Mouse (Mus musculus) gastrocnemius, adult 2 months (tissue): ENCODE measurements around the gene Id1. TPM values are rescaled to one million over a fixed set of nuclear protein-coding genes. Genes with fewer than 3 reads are reported as not detected.

ENCODE experiments used
- DNase-seq: peaks from one replicate; pipeline ENCODE4 v3.0.0; 2022
- H3K27ac ChIP-seq: fragments of 200-600 bp; 2 replicates; pipeline ENCODE4 v1.8.1; 2022; ENCODE audit warnings: mild to moderate bottlenecking
- H3K4me3 ChIP-seq: fragments of 200-600 bp; 2 replicates; pipeline ENCODE4 v1.8.1; 2022; ENCODE audit warnings: mild to moderate bottlenecking, moderate library complexity
- CTCF ChIP-seq: fragments of 200-600 bp; IDR thresholded peaks from 2 replicates; pipeline ENCODE4 v1.8.1; 2022; ENCODE audit warnings: antibody characterized with exemption, mild to moderate bottlenecking, moderate library complexity
- intact Hi-C: fragments of 180-260 bp; cut with DNase I; formaldehyde crosslinking; loops from one replicate; pipeline ENCODE4 v1.15.1; 2025
- total RNA-seq, 2 experiments: library from RNA; stranded (reverse); gene quantifications; 2 replicates each; pipeline ENCODE4 v1.2.3; 2021

Gene Id1
- total RNA-seq, 2 experiments from 2014 or later: 6.7 to 26.8 TPM

DNA sequence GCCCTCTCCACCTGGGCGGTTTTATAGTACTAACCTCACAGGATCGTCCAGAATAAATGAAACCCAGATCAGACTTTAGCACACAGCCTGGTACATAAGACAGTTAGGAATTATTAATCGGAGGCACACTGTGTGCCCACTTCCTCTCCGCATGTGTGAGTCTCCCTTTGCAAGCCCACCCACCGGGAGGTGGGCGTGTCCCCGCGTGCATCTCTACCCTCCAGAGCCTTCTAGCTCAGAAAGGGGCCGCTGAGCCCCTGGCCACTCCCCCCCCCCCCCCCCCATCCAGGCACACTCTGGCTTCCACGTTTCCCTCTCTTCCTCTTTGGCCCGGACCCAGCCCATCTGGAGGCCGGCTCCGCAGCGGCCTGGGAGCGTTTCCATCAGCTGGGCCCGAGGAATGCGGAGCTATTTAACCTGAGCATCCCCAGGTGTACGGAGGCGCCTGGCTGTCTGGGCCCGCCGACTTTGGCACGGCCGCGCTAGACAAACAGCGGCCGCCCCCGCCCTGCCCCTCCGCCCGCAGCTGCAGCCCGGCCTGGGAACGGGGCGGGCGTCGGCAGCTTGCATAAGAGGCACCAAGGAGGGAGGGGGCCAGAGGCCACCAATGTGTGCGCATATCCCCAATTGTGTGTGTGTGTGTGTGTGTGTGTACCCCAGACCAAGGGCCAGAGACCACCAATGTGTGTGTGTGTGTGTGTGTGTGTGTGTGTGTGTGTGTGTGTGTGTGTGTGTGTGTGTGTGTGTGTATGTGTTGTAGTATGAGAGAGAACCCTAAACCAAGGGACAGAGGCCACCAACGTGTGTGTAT lies 3.2 kb downstream of the Id1 start:
- TF ChIP-seq CTCF: no peak
- intact Hi-C loops: loop anchor here (1.0 to 5.0 kb wide), 2 partner anchors 32 to 48 kb away; no protein-coding TSS in a partner anchor
- peak; percentile 87 for DNase-seq
- H3K4me3 ChIP-seq: peak overlapping the region; percentile 76
- peak overlapping the region; percentile 94 for H3K27ac ChIP-seq

DNA sequence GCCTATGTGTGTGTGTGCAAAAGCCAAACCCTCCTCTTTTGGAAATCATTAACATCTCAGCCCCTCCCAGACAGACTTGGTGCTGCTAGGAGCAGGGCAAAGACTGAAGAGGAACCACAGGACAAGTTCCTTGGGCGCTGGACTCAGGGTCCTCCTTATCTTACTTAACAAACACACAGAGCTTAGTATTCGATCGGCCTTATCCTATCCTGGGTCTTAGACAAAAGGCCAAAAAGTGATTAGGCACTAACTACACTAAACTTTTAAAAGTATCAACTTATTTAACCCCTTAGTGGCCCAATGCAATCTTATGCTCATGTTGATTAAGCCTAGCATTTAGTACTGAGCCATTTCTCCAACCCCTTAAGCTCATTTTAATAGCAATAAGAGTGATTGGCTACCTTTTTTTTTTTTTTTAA lies 3.8 kb downstream of the Id1 start:
- no peak for DNase-seq
- H3K4me3 ChIP-seq: peak overlapping the region; percentile 76
- peak overlapping the region; percentile 94 for H3K27ac ChIP-seq
- intact Hi-C loops: loop anchor here (1.0 to 5.0 kb wide), 2 partner anchors 33 to 47 kb away; no protein-coding TSS in a partner anchor
- TF ChIP-seq CTCF: no peak

DNA sequence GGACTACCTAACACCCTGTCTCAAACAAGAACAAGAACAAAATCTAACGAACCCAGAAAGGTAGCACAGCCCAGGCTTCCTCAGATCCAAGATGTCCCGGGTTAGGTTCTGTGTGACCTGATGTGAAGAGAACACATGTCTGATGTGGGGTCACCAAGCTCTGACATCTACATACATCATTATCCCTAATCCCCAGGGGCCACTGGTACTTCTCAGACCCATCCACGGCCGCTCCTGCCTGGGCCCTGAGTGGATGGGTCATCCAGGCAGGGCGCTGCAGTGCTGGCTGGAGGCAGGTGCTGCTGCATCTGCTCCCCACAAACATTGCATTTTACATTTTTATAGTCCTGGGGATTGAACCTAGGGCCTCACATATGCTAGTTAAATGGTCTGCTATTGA lies 4.4 kb downstream of the Id1 start:
- intact Hi-C loops: no loop called here
- no peak for TF ChIP-seq CTCF
- peak overlapping the region; percentile 94 for H3K27ac ChIP-seq
- no peak overlapping the region for H3K4me3 ChIP-seq
- no peak for DNase-seq

DNA sequence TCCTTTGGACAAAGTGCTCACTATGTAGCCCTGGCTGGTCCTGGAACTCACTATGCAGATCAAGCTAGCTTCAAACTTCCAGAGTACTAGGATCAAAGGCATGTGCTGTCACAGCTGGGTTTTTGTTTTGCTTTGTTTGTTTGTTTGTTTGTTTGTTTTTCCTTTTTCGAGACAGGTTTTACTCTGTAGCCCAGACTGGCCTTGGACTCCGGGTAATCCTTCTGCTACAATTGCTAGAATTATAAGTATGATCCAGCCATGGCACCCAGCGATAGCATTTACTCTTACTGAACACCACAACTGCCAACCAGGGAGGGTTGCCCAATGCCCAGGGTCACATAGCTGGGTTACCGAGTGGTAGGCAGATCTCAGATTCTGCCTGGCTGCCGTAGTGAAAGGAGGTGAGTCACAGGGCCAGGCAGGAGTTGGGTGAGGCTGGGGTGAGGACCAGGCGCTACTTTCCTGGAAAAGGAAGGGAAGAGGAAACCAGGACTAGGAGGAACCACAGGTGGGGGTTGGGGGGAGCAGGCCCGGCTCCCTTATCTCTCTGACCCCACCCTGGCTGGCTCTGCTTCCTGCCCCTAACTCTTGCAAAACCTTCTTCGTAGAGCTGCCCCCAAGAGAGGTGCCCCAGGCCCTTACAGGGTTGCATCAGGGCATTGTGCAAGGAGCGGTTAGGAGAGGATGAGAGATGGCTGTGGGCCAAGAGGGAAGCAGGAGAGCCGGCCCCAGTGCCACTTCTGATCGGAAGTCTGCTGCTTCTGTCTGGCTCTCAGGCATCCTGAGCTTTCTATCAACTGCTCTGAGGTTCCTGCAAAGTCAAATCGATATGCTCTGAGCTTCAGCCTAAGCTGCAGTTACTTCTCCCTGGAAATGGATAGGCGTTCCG lies 5.3 kb downstream of the Id1 start:
- TF ChIP-seq CTCF: no peak
- Histone ChIP-seq H3K27ac (peak overlapping the region; percentile 94), H3K4me3 (peak overlapping the region; percentile 37)
- peak; percentile 59 for DNase-seq
- intact Hi-C loops: loop anchor here (1.0 to 2.0 kb wide), 2 partner anchors 45 to 89 kb away; partner anchors contain the start of gene Bcl2l1

DNA sequence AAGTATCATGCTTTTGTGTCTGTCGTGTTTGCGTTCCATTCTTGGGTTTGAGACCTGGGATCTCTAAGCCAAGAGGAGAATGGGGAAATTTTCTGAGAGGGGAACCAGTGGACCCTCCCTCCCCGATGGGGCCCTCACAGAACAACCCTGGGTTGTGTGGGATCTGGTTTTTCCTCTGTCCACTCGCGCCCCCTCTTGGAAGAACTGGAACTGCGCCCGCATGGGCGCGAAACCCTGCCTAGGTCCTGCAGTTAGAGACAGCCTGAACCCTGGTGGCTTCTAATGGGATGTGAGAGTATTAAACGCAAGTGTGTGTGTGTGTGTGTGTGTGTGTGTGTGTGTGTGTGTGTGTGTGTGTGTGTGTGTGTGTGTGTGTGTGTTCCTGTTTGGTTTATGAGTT lies 6.4 kb downstream of the Id1 start:
- H3K4me3 ChIP-seq: no peak overlapping the region
- peak; percentile 61 for TF ChIP-seq CTCF
- peak overlapping the region; percentile 94 for H3K27ac ChIP-seq
- DNase-seq: peak; percentile 65
- intact Hi-C loops: loop anchor here (1.0 to 2.0 kb wide), 2 partner anchors 46 to 88 kb away; partner anchors contain the start of gene Bcl2l1

DNA sequence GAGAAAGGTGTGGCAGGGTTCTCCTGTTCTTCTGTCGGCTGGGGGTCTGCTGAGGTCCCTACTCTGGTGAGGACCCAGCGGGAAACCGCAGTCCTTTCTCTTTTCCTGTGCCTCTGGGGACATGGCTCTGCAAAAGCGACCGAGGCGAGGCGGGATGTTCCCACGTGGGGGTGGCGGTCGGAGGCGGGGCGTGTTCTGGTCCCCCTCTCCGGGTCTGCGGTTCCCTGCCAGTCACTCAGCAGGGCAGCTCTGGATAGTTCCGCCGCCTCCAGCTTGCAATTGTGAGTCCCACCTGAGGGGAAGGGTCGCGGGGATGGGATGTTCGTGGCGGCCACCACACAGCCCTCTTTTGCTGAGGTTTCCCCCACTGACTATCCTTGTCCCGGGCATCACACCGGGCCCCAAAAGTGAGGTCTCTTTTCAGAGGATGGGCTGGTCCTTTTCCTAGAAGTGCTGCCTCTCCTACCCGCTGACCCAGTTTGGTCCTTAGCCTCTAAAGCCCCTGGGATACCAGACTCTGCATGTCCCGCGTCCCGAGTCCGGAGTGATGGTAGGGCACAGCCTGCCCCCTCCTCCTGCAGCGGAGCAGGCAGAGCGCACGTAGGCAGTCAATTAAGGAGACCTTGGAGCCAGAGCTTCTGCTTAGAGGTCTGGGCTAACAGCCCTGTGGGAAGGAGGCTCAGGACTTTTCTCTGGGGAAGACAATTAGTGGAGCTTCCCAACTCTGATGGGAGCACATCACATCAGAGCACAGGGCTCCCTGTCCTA lies 18.1 kb downstream of the Id1 start, which contains the start of gene Cox4i2:
Cox4i2 (plus strand) TSS at position 230 of the 768 bp plus-strand sequence.
- Histone ChIP-seq H3K27ac (peak within 1 kb of the TSS; percentile 63), H3K4me3 (peak within 1 kb of the TSS; percentile 57)
- no peak for TF ChIP-seq CTCF
- DNase-seq: peak; percentile 47
- intact Hi-C loops: no loop called here

DNA sequence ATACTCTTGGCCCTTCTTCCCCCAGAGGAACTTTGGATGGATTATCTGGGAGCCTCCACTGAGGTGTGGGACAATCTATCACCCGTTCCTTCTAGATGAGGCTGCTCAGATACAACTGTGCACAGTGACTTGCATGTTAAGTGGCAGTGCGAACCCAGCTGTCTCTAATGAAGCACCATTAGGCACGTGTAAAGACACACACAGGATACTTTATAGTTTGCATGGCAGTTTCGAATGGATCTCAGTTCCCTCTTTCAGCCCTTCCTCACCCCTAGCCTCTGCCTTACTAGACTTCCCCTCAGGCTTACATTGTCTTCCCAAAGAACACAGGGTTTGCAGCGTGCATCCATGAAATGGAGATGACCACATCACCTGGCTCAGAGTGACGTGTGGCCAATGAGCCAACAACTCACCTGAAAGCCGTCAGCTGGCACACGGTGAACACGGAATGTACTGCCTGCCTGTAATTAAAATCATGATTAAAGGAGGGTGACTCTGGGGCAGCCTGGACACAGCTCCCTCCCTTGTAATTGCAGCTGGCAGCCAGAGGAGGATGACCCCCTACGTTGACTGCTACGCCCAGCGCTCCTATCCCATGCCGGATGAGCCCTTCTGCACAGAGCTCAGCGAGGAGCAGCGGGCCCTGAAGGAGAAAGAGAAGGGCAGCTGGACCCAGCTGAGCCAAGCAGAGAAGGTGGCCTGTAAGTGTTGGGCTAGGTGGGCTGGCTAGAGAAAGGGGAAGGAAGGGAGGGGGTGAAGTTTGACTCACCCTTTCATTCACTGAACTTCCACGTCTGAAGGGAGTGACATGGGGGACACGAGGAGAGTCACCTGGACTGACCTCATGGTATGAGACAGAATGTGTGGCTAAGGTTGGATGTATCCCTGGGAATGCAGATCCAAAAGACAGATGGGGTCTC lies 20.7 kb downstream of the Id1 start:
- DNase-seq: no peak
- H3K4me3 ChIP-seq: no peak overlapping the region
- H3K27ac ChIP-seq: no peak overlapping the region
- intact Hi-C loops: no loop called here
- no peak for TF ChIP-seq CTCF

DNA sequence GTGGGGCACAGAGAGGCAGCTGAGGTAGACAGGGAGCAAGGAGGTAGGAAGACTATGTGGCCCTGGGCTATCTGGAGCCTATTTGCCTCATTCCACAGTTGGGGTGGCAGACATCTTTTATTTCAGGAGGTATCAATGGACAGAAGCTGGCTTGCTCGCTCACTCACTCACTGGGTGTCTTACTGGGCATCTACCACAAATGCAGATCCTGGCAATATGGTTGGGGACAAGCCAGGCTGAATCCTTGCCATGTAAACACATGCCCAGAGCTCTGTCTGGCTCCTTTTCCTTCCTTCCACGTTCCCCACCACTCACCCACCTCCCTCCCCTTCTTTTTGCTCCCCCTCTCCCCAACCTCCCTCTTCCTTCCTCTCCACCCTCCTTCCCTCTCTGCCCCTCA lies 21.4 kb downstream of the Id1 start:
- no peak overlapping the region for H3K4me3 ChIP-seq
- no peak overlapping the region for H3K27ac ChIP-seq
- DNase-seq: no peak
- intact Hi-C loops: no loop called here
- TF ChIP-seq CTCF: no peak

DNA sequence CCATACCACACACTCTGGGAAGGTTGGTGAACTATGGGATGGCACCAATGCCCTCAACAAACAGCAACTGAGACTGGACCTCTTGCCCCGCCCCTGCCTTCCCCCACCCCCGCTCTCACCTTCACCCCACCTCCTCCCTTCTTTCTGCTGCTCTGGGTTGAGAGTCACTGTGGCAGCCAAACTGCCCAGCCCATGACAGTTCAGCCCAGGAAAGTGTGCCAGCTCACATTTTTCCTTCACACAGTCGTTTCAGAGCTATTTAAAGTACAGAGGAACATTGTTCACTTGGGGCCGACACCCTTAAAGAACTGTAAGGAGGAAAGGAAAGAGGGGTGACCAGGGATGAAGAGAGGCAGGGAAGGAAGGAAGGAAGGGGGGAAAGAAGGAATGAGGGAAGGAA lies 22.3 kb downstream of the Id1 start:
- H3K27ac ChIP-seq: no peak overlapping the region
- TF ChIP-seq CTCF: no peak
- intact Hi-C loops: no loop called here
- no peak overlapping the region for H3K4me3 ChIP-seq
- DNase-seq: no peak

DNA sequence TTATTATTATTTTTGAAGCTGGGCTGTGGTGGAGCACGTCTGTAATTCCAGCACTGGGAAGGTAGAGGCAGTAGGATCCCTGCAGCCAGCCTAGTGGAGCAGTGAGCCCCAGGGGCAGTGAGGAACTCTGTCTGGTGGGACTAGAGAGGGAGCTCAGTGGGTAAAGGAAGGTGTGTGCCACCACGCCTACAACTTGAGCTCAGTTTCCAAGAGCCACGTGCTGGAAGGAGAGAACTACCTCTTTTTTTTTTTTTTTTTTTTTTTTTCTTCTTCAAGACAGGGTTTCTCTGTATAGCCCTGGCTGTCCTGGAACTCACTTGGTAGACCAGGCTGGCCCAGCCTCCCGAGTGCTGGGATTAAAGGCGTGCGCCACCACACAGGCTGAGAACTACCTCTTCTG lies 27.3 kb downstream of the Id1 start:
- no peak for DNase-seq
- no peak for TF ChIP-seq CTCF
- no peak overlapping the region for H3K27ac ChIP-seq
- no peak overlapping the region for H3K4me3 ChIP-seq
- intact Hi-C loops: no loop called here
